Mouse (Mus musculus) 3134 (cell line): ENCODE results near the gene Pbx4.
A peak's percentile ranks its signal among the peaks of the same experiment; 100 is the strongest.

ENCODE experiments used
- DNase-seq: peaks from one replicate; pipeline ENCODE4 v3.0.0-alpha.2; 2011; ENCODE audit warnings: low spot score; ENCODE audit not compliant: insufficient read length; ENCODE audit errors: extremely low read depth

The Pbx4 gene

DNA sequence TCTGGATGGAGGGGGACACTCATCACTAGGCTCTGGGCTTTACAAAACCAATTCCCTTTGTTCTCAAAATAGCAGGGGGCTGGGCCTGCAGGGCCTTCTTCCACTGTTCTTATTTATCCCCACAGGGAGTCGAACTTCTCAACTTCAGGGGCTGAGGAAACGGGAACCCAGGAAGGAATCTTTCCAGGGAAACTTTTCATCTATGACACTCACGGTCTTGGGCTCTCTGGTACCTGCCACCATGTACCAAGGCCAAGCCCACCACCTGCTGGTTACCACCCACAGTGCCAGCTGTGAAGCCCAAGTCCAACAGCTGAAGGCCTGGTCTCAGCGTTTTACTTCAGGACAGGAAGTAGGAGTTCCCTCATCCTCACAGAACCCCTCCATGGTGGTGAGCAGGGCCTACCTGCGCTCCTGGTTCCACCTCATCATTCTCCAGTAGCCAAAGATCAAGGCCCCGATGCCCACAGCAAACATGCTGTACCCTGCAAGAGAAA, 62.6 kb downstream of the Pbx4 start:
- no peak for DNase-seq

DNA sequence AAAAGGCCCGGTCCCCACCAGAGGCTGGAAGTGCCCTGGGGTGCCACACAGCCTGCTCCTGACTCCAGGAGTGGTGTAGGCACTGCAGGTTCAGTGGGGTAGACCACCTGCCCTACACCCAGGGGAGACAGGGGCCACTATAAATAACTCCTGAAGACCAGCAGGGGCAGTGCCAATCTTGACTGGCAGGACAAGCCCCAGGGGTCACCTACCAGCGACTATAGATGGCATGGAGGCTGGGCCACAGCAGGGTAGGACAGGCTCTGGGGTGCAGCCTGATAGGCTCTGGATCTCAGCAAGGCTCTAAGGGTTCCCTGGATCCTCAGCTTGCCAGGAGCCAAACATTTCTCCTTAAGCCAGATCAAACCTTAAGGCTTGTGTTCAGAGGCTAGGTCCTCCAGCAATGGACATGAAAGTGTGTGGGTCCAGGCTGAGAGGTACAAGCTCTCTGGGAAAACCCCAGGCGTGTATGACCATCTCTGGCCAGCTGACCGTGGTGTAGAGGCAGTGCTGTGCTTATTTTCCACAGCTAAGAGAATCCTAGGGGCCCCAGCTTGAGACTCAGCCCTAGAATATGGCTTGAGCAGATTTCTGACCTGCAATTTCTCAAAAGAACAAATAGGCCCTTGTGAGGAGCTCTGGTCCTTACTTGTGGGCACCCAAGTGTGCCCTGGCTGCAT, 63.6 kb downstream of the Pbx4 start:
- no peak for DNase-seq

DNA sequence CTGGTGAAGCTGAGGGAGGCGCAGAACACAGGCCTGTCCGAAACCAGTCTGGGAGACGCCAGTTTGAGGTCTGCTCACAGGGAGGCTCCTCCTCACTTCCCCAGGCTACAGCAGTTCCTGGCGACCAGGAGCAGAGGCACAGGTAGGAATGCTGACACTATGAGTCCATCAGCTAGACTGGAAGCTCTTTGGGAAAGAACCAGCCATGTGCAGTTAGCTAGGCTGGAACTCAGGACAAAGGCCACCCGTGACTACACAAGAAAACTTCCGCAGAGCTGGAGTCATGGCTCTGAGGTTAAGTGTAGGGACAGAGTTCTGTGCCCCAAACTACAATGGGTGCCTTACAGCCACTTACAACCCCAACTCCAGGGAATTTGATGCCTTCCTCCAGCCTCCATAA, 65.6 kb downstream of the Pbx4 start:
- DNase-seq, result no peak

DNA sequence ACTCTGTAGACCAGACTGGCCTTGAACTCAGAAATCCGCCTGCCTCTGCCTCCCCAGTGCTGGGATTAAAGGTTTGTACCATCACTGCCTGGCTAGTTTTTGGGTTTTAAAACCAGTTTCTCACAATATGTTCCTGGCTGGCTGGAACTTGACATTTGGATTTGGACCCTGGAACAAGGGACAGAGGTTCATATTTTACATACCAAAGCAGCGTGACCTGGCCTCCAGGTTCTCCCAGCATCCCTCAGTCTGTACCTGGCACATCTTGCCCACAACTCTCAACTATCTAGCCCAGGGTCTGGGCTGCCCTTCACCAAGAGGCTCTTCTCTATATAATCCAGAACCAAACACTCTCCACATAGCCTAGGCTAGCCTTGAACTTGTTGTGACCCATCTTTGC, 67.6 kb downstream of the Pbx4 start:
- DNase-seq, result no peak

DNA sequence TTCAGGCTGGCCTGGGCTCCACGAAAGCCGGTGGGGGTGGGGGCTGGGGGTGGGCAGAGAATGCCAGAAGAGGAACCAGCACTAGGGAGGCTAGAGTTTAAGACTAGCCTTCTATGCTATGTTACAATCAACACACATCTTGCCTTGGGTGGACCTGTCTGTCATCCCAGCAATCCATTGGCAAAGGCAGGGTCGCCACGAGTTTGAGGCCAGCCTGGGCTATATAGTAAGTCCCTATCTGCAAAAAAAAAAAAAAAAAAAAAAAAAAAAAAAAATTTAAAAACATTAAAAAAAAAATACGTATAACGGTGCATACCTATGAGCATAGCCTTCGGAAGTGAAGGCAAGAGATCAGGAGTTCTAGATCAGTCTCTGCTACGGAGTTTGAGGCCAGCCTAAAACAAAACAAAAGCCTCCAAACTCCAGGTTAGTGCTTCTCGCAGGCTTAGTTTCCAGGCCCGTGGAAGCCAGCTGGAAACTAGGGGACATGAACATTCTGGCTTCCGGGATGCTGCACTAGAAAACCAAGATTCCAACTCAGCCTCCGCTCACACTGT, 68.7 kb downstream of the Pbx4 start:
- no peak for DNase-seq

DNA sequence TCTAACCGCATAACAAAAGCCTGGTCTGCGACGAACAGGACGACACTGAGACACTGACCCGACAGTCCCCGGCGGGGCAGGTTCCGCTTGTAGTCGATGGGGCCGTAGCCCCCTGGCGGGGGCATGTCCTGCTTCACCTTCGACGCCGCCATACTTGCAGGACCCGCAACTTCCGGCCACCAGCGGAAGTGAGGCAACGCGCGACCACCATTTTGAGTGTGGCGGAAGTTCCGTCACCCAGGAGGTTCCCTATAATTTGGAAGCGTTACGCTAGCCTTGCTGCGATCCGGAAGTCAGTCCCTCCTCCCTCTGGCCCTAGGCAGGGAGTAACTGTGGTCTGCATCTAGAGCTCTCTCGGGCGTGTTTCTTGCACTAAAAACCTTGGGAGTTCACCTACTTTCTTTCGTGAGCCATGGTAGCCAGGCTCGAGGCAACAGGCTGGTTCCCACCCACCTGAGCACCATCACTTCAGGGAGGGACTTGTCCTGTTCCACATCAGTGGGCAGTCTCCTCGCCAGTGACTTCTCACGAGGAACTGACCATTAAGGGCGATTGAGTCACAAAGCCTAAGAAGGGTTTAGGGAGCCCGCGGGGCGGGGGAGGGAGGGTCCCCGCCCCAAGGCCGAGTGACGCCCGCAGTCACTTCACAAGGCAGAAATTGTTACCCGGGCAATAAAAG, 69.3 kb downstream of the Pbx4 start:
- DNase-seq, result peak; percentile 97

DNA sequence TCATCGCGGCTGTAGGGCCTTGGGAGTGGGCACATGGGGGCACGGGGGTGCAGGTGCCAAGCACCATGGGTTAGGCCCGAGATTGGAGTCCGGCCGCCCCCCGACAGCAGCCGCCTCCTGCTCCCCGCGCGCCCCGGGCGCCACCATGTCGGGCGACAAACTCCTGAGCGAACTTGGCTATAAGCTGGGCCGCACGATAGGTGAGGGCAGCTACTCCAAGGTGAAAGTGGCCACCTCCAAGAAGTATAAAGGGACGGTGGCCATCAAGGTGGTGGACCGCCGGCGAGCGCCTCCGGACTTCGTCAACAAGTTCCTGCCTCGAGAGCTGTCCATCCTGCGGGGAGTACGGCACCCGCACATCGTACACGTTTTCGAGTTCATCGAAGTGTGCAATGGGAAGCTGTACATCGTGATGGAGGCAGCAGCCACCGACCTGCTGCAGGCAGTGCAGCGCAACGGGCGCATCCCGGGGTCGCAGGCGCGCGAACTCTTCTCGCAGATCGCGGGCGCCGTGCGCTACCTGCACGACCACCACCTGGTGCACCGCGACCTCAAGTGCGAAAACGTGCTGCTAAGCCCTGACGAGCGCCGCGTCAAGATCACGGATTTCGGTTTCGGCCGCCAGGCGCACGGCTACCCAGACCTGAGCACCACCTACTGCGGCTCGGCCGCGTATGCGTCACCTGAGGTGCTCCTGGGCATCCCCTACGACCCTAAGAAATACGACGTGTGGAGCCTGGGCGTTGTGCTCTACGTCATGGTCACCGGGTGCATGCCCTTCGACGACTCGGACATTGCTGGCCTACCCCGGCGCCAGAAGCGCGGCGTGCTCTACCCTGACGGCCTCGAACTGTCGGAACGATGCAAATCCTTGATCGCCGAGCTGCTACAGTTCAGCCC, 70.1 kb downstream of the Pbx4 start, which contains the start of the genes Tssk6, Ndufa13 and Yjefn3:
TSS of gene Tssk6 (plus strand) at position 22 of the 900 bp plus-strand sequence.
TSS of gene Ndufa13 (minus strand) at position 396 of the 900 bp plus-strand sequence.
TSS of gene Yjefn3 (minus strand) at position 550 of the 900 bp plus-strand sequence.
- DNase-seq, result no peak

DNA sequence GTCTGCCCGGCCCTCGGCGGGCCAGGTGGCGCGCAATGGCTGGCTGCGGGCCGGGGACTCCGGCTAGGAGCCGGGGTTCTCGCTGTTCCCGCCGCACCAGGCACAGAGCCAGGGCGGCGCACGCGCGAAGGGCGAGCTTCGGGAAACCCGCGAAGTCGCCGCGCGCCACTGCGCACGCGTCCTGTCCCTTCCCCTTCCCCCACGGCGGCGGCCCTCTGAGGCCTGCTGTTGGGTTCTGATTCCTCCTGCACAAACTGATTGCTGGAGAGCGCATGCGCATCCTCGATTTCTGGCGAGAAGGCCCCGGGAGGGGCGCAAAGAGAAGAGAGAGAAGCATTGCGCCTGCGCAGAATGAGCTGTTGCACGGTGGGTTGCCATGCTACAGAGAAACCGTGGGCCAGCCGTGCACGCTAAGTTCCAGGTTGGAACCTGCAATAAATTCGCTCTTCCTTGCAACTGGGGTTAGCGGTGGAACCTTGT, 70.8 kb downstream of the Pbx4 start:
- DNase-seq, result no peak

DNA sequence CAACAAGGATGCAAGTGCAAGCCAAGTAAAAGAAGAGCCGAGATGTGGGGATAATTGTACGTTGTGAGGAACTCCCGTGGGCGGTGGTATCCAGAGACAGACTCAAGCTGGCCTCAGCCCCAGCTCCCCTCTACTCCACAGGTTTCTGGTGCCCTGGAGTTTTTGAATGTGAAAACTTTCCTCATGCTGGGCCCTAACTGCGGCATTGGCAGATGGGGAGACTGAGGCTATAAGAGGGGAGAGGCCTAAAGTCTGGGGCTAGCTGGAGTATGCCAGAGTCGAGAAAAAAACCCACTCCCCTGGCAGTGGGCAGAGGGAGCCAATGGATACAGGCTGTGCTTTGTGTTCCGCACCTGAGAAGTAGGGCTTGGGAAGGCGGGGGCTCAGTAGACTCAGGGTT, 71.8 kb downstream of the Pbx4 start:
- DNase-seq, result no peak

DNA sequence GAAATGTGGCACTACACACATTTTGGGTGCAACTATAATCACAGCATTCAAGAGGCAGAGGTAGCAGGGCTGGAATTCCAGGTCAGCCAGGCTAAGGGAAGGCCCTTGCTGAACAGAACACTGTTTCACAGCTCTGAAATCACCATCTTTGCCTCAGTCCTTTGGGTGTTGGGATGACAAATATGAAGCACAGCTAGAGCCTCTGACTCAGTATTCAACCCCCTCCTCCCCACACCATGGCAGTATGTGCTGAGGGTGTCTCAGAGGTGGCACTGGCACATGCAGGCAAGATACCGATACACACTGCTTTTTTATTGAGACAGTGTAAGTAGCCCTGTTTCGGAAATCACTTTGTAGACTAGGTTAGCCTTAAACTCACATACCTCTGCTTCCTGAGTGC, 74.0 kb downstream of the Pbx4 start:
- no peak for DNase-seq

DNA sequence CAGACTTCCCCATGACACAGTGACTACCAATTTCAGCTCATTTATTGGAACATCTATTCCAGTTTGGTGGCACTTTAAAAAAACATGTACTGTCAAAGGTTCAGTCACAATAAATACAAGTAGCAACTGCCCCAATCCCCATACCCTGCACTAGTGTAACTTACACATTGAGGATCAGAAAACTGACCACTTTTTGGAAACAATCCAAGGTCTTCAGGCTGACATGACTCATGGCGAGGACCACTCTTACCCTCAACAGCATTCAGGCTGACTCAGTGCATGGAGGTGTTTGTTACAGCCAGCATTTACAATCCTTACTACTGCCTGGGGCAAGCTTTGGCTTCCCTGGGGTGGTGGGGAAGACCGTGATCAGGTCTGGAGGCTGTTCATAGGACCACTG, 74.8 kb downstream of the Pbx4 start:
- no peak for DNase-seq

DNA sequence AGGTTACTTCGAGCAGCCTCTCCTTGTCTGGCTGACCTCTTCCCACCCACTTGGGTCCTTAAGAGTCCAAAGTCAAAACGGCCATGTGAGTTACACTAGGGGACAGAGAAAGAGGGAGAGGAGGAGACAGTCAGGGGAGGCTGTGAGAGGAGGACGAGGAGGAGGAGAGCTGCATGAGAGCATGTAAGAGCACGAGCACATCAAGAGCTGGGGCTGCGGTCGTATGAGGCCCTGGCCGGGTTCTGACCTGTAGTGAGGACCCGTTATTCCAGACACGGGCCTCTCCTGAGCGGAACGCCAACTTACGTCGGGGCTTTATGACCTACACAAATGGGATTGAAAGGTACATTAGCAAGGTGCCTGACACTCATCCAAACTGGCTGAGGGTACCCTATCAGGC, 79.6 kb downstream of the Pbx4 start:
- no peak for DNase-seq

DNA sequence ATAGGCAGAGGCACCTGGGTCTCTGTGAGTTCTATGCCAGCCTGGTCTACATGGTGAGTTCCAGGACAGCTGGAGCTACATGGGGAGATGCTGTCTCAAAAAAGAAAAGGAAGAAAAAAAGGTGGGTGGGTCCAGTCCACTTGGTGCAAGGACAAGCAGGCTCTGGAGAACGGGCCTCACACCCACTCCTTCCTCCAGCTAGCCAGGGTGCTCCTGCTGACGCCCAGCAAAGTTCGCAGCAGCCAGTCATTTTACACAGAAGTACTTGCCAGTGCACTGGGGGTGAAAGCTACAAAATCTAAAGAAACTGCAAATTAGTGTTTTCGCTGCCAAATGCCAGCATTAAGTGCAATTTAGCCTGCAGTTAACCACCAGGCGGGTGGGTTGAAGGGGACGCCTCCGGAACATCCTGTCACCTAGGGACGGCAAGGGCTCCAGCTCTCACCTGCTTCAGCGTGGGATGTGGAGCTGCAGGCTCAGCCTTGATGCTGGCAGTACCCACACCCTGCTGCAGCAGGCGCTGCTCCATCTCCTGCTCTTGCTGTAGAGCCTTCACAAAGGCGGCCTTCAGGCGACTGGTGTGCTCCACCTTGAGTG, 80.3 kb downstream of the Pbx4 start:
- DNase-seq, result no peak

DNA sequence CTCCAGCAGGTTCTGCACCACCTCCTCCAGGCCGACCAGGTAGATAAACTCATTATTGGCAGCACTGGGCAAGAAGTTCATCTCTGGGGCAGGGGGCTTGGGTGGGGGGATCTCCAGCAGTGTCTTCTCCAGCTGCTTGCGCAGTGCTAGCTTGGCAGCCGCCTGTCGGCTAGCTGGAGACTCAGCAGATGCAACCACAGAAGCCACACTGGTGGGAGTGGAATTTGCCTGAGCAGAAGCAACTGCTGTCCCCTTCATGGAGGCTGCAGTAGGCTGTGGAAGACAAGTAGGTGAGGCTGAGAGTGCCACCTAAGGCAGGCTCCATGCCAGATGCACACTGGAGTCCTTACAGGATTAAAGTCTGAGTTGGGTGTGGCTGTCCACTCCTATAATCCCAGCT, 82.2 kb downstream of the Pbx4 start:
- no peak for DNase-seq

DNA sequence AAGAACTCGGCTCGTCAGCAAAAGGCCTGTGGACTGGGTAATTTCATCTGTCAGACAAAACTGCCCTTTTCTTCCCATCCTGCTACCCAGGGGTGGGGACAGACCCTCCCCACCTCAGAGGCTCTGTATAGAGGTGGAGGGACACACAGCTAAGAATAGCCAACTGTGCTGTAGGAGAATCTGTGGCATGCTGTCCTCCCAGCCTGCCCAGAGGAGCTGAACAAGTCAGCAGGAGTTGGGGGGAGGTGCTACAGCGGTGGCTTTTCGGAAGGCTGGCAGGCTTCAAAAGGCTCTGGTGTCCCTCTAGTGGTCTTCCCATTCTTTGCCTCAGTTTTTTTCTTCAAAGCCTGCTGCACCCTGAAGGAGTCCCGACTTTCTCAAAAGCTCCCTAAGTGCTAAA, 83.5 kb downstream of the Pbx4 start:
- no peak for DNase-seq

DNA sequence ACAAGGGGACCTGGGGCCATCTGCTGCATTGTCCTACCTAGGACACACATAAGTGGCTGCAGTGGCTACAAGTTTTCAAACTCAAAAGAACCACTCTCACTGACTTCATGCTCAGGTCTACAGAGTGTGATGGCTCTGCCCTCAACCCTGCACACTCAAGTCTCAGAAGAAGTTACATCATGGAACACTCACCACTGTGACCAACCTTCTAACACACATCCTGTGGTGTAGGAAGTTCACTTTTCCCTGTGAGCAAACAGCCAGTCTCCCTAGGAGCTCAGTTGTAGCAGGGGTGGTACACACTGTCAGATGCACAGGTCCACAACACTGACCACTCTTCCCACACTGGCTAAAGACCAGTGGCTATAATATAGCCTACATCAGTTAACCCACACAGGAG, 86.2 kb downstream of the Pbx4 start:
- DNase-seq, result no peak

DNA sequence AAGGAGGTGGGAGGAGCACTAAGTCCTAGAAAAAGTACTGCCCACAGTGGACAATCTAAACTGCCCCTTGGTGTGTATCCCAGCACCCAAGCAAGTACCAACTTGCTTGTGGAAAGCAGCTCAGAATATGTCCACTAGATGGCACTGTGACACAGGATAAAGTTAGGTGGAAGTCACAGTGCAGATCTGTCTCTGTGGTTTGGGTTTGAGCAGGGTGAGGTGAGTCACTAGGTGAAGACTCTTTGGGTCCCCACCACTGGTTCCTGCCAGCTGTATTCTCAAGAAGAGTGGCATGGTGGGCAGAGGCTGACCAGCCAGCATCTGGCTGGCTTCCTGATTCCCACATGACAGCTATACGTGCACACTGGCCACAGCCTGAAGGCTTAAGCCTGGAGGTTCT, 86.7 kb downstream of the Pbx4 start:
- peak; percentile 78 for DNase-seq

DNA sequence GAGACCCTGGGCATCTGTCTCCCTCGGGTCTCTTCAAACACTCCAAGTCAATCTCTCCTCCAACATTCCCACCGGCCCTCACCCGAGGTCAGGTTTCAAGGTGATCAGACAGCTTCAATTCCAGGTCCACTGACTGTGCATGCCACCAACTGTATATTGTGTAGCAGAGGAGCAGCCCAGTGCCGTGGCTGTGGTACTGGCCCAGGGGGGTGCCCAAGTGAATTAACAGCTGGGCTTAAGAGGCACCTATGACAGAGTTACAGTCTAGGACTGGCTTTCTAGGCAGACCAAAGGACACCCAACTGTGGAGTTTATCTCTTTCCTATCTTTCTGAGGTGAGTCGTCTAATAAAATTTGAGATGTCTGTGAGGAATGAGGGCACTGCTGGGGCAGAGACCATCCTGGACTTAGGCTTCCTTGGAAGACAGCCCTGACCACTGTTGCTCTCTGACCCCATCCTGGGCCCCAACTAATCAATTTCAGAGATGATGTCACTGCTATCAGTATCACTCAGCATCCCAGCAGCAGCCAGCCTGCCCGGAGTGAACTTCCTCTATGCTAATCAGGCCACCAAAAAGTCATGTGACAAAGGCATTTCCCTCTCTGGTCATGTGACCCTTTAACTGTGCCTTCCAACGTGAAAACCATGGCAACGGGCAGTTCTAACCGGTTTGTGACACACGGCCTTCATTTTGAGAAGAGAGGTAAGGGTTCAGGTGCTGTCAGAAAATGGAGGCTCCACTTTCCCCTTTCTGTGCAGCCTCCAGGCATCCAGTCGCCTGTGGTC, 87.8 kb downstream of the Pbx4 start:
- DNase-seq, result no peak

DNA sequence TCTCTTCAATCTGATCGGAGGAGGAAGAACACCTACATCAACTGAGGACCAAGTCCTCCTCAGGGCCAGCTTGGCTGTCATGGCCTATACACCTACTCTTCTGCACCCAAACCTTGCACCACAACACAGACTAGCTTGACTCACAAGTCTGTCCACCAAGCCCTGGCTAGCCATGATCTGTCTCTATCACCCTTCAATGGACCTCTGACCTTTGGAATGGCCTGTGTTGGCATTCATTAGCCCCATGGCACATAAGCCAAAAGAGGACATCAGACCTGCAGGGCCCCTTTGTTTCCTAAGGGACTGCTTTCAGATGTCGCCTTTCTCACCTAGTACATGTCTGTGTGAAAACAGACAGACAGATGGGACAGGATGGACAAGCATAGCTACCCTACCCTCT, 88.8 kb downstream of the Pbx4 start:
- DNase-seq, result no peak
